Mouse (Mus musculus) ES-E14 (cell line): ENCODE data around the gene Pmpcb.

Experiments used
- CHD2 ChIP-seq: IDR thresholded peaks from 2 replicates; pipeline ENCODE4 v1.6.1; 2014; ENCODE audit warnings: mild to moderate bottlenecking, low read depth, low read length, inconsistent platforms
- HCFC1 ChIP-seq: IDR thresholded peaks from 2 replicates; pipeline ENCODE4 v1.6.1; 2012; ENCODE audit warnings: low read length, inconsistent platforms, borderline replicate concordance; ENCODE audit not compliant: insufficient read depth
- MAFK ChIP-seq: IDR thresholded peaks from 2 replicates; pipeline ENCODE4 v1.6.1; 2014; ENCODE audit warnings: mild to moderate bottlenecking, low read depth, low read length, inconsistent platforms; ENCODE audit not compliant: insufficient read depth
- ZC3H11A ChIP-seq: IDR thresholded peaks from 2 replicates; pipeline ENCODE4 v1.6.1; 2012; ENCODE audit warnings: low read depth, mild to moderate bottlenecking, inconsistent platforms, low read length, borderline replicate concordance
- ZNF384 ChIP-seq: IDR thresholded peaks from 2 replicates; pipeline ENCODE4 v1.6.1; 2012; ENCODE audit warnings: low read depth, low read length, inconsistent platforms

GRCm38 (mm10) chr5:21785776-21786175 lies 48.8 kb downstream of the Pmpcb start:
- no peak for TF ChIP-seq HCFC1
- TF ChIP-seq ZNF384 = no peak
- TF ChIP-seq ZC3H11A = no peak
- no peak for TF ChIP-seq MAFK
- no peak for TF ChIP-seq CHD2
